Mouse (Mus musculus): ENCODE results near the gene Clba1. TPM values are rescaled to one million over a fixed set of nuclear protein-coding genes. Genes with fewer than 3 reads are reported as not detected.

Clba1 gene
- 0.10 TPM in 1 of 2 replicates, not detected in the other for polyA plus RNA-seq (2012)

DNA sequence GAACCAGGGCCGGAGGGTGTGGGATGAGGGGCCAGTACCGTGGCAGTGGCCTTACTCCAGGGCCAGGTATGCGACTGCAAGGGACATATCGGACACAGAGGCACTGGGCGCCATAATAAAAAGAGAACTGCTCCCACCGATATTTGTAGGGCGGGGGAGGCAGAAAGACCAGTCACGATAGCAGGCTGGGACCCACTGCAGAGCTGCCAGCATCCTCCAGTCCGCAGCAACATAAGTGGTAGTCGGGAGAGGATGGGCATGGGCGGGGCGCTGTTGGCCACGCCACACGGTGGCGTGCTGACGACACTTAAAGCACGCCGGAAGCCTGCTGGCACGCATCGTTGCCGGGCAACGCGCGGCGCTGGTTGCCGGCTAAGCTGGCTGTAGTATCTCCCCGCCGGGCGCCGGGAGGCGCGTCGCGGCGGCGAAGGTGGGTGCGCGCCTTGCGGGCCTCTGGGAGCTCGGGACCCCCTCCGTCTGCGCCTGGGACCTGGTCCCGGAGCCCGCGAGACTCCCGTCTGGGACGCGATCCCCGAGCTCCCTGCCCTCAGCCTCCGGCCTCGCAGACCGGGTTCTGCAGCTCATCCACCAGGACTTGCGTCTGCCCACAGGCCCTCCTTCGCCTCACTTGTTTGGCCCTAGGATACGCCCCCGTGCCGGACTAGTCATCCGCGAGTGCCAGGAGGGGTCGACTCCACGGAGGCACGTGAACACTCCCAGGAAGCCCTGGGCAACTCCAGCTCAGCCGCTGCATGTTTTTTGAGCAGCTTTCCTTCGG lies at the start of gene Clba1:
Gene Clba1 (plus strand): TSS at position 351 of the 778 bp plus-strand sequence.
- Histone ChIP-seq H3K4me1 (ENCODE audit: control insufficient read depth) (peaks cover 18% of the 10 kb centered on the region), H3K4me3 (replicated peaks) (peak within 1 kb of the TSS; percentile 63), H3K27me3 (ENCODE audit: control insufficient read depth) (peaks cover 71% of the 10 kb centered on the region), H3K36me3 (ENCODE audit: control insufficient read depth) (peaks cover 7% of the 10 kb centered on the region), H3K9me3 (ENCODE audit: control insufficient read depth, low read length) (no peaks in the 10 kb centered on the region)
- TF ChIP-seq TAL1 (IDR thresholded peaks at IDR 0.05; ENCODE audit: low read length) (no peak), GATA1 (IDR thresholded peaks at IDR 0.05; ENCODE audit: low read length) (no peak)

DNA sequence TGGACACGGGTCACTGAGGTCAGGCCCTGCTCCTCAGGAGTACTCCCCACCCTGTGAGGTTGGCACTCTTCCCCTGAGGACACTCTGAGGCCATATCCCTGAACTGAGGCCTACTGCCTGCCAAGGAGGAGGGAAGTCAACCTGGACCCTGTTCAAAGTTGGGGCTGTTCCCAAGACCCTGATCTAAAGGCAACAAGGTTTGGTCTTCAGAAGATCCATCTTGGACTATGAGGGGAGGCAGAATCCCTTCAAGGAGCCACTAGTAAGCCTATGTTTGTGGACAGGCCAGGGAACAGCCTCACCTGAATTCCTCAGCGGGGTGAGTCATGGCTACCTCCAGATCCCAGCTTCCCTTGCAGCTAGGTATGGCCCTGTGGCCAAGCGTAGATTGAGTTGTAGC lies 49.3 kb upstream of the Clba1 start:
- no peaks in the 10 kb centered on the region for H3K36me3 ChIP-seq (ENCODE audit: control insufficient read depth)
- no peaks in the 10 kb centered on the region for H3K4me1 ChIP-seq (ENCODE audit: control insufficient read depth)
- no peaks in the 10 kb centered on the region for H3K9me3 ChIP-seq (ENCODE audit: control insufficient read depth, low read length)
- no peak overlapping the region for H3K4me3 ChIP-seq (replicated peaks)
- TF ChIP-seq GATA1 (IDR thresholded peaks at IDR 0.05; ENCODE audit: low read length) (no peak), TAL1 (IDR thresholded peaks at IDR 0.05; ENCODE audit: low read length) (no peak)
- no peaks in the 10 kb centered on the region; the same call in 1 of the 2 replicates for H3K27me3 ChIP-seq (ENCODE audit: control insufficient read depth)

DNA sequence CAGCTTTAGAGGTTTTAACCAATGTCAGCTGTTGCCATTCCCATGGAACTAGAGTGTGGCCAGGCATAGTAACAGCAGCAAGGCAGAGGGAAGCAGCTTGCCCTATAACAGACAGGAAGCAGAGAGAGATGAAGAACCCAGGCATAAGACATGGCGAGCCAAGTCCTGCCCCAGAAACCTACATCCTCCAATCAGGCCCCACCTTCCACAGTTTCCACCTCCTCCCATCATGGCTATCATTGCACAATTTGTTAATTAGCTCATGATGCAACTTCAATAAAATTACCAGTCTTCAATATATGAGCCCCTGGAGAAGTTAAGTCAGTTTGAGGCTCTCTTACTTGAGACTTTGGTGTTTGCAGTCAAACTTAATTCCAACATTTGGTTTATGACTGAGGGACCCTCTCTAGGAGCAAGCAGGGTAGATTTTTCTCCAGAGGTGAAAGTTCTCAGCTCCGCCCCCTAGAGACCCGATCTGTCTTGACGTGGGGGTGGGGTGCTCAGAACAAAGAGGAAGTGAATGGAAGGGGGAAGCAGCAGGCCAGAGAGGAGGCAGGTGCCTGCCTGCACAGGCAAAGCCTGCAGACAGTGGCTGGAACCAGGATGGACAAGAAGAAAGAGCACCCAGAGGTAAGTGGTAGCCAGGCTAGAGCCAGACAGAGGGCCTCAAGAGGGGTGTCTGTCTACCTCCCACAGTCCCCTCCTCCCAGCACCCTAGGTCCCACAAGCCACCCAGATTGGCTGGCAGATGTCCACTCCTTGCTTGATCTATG lies 48.4 kb upstream of the Clba1 start, which contains the start of gene Pld4:
Gene Pld4 (plus strand): TSS at position 502 of the 773 bp plus-strand sequence.
- Histone ChIP-seq H3K27me3 (ENCODE audit: control insufficient read depth) (no peaks in the 10 kb centered on the region; the same call in 1 of the 2 replicates), H3K9me3 (ENCODE audit: control insufficient read depth, low read length) (no peaks in the 10 kb centered on the region), H3K4me1 (ENCODE audit: control insufficient read depth) (no peaks in the 10 kb centered on the region), H3K36me3 (ENCODE audit: control insufficient read depth) (no peaks in the 10 kb centered on the region), H3K4me3 (replicated peaks) (no peak within 1 kb of the TSS)
- TF ChIP-seq TAL1 (IDR thresholded peaks at IDR 0.05; ENCODE audit: low read length) (no peak), GATA1 (IDR thresholded peaks at IDR 0.05; ENCODE audit: low read length) (no peak)

DNA sequence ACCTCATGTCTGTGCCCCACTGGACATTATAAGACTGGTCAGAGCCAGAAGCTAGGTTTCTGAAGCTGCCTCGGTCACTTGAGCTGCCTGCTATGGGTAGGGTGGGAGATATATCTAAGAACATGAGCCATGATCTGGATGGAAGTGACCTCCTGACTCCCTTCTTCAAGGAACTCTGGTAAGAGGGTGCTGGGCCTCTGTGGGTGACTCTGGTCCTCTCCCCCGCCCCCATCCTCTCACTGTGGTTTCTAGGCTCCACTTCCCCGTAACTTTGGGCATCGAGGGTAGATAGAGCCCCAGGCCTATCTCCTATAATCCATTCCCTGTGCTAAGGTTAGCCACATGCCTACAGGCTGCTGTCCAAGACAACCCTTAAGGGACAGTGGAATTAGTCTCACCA lies 47.3 kb upstream of the Clba1 start:
- no peaks in the 10 kb centered on the region for H3K36me3 ChIP-seq (ENCODE audit: control insufficient read depth)
- H3K4me1 ChIP-seq (ENCODE audit: control insufficient read depth): no peaks in the 10 kb centered on the region
- no peak overlapping the region for H3K4me3 ChIP-seq (replicated peaks)
- no peaks in the 10 kb centered on the region for H3K9me3 ChIP-seq (ENCODE audit: control insufficient read depth, low read length)
- no peaks in the 10 kb centered on the region; the same call in 1 of the 2 replicates for H3K27me3 ChIP-seq (ENCODE audit: control insufficient read depth)
- TF ChIP-seq GATA1 (IDR thresholded peaks at IDR 0.05; ENCODE audit: low read length) (no peak), TAL1 (IDR thresholded peaks at IDR 0.05; ENCODE audit: low read length) (no peak)

DNA sequence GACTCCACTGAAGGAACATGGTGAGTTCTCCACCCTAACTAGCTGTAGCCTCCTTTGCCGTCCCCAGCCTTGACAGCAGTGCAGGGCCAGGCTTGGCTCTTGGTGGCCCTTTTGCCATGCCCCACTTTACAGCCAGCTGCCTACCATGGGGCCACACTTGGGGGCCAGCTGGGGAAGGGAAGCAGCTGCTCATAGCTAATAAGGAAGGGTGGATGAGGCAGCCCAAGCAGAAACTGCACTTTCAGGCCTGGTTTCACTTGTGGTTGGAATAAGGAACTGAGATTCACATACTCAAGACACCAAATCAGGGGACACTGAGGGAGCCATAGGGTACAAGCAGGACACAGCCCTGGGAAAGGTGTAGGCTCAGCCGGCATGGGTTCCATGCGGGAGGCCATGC lies 46.7 kb upstream of the Clba1 start:
- H3K9me3 ChIP-seq (ENCODE audit: control insufficient read depth, low read length): no peaks in the 10 kb centered on the region
- no peaks in the 10 kb centered on the region; the same call in 1 of the 2 replicates for H3K27me3 ChIP-seq (ENCODE audit: control insufficient read depth)
- no peaks in the 10 kb centered on the region for H3K4me1 ChIP-seq (ENCODE audit: control insufficient read depth)
- H3K36me3 ChIP-seq (ENCODE audit: control insufficient read depth): no peaks in the 10 kb centered on the region
- TF ChIP-seq TAL1 (IDR thresholded peaks at IDR 0.05; ENCODE audit: low read length) (no peak), GATA1 (IDR thresholded peaks at IDR 0.05; ENCODE audit: low read length) (no peak)
- H3K4me3 ChIP-seq (replicated peaks): no peak overlapping the region

DNA sequence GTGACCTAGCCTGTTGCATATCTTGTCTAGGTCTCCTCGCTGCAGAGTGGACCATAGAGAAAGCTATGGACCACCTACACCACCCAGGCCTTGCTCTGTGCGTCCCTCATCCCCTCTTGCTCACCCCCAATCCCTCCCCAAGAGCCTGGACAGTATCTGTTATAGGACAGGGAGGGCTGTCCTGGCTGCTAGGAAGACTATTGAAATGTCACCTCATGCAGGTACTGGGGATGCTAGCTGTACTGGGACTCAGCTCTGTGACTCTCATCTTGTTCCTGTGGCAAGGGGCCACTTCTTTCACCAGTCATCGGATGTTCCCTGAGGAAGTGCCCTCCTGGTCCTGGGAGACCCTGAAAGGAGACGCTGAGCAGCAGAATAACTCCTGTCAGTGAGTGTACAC lies 45.6 kb upstream of the Clba1 start:
- H3K27me3 ChIP-seq (ENCODE audit: control insufficient read depth): no peaks in the 10 kb centered on the region
- no peaks in the 10 kb centered on the region for H3K9me3 ChIP-seq (ENCODE audit: control insufficient read depth, low read length)
- H3K4me3 ChIP-seq (replicated peaks): no peak overlapping the region
- H3K36me3 ChIP-seq (ENCODE audit: control insufficient read depth): no peaks in the 10 kb centered on the region
- TF ChIP-seq TAL1 (IDR thresholded peaks at IDR 0.05; ENCODE audit: low read length): no peak
- TF ChIP-seq GATA1 (IDR thresholded peaks at IDR 0.05; ENCODE audit: low read length): no peak
- no peaks in the 10 kb centered on the region for H3K4me1 ChIP-seq (ENCODE audit: control insufficient read depth)

DNA sequence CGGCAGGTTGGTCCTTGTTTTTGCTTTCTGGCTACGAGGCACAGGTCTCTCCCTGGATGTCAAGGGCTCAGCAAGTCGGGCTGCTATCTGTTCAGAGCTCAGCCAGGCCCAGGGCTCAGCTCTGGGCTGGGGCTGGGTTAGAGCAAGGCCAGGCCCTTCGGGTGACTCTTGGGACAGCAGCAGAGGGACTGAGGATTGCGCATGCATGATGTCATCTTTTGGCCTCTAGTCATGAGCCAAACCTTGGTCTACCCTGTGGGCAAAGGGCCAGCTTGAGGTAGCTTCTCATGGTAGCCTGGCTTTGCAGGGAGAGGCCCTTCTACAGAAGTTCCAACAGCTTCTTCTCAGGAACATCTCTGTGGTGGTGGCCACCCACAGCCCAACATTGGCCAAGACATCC lies 44.6 kb upstream of the Clba1 start:
- H3K36me3 ChIP-seq (ENCODE audit: control insufficient read depth): no peaks in the 10 kb centered on the region
- no peaks in the 10 kb centered on the region for H3K4me1 ChIP-seq (ENCODE audit: control insufficient read depth)
- no peak overlapping the region for H3K4me3 ChIP-seq (replicated peaks)
- TF ChIP-seq TAL1 (IDR thresholded peaks at IDR 0.05; ENCODE audit: low read length) (no peak), GATA1 (IDR thresholded peaks at IDR 0.05; ENCODE audit: low read length) (no peak)
- H3K27me3 ChIP-seq (ENCODE audit: control insufficient read depth): no peaks in the 10 kb centered on the region
- H3K9me3 ChIP-seq (ENCODE audit: control insufficient read depth, low read length): no peaks in the 10 kb centered on the region

DNA sequence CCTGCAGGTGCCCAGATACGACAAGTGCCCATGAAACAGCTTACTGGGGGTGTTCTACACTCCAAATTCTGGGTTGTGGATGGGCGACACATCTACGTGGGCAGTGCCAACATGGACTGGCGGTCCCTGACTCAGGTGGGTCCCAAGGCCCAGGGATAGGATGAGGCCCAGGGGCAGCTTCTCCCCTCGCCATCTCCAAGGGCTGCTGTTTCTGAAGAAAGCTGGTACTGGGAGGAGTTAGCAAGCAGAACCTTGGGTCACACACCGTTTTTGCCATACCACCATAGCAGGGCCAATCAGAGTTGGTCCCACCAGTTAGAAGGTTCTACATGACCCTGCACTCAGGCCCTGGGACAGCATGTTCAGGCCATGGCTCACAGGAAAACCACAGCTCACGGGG lies 43.7 kb upstream of the Clba1 start:
- Histone ChIP-seq H3K36me3 (ENCODE audit: control insufficient read depth) (no peaks in the 10 kb centered on the region), H3K9me3 (ENCODE audit: control insufficient read depth, low read length) (no peaks in the 10 kb centered on the region), H3K27me3 (ENCODE audit: control insufficient read depth) (no peaks in the 10 kb centered on the region), H3K4me3 (replicated peaks) (no peak overlapping the region), H3K4me1 (ENCODE audit: control insufficient read depth) (no peaks in the 10 kb centered on the region)
- TF ChIP-seq GATA1 (IDR thresholded peaks at IDR 0.05; ENCODE audit: low read length) (no peak), TAL1 (IDR thresholded peaks at IDR 0.05; ENCODE audit: low read length) (no peak)

DNA sequence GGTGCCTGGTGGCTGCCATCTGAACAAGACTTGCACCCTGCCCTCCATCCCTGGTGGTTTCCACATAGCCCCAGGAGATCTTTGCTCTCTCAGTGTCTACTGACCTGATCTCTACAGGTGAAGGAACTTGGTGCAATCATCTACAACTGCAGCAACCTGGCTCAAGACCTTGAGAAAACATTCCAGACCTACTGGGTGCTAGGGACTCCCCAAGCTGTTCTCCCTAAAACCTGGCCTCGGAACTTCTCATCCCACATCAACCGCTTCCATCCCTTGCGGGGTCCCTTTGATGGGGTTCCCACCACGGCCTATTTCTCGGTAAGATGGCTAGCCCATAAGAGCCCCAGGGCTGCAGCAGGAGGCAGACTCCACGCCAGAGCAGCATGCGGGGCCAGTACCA lies 42.2 kb upstream of the Clba1 start:
- Histone ChIP-seq H3K4me1 (ENCODE audit: control insufficient read depth) (no peaks in the 10 kb centered on the region), H3K4me3 (replicated peaks) (no peak overlapping the region), H3K36me3 (ENCODE audit: control insufficient read depth) (no peaks in the 10 kb centered on the region), H3K9me3 (ENCODE audit: control insufficient read depth, low read length) (no peaks in the 10 kb centered on the region), H3K27me3 (ENCODE audit: control insufficient read depth) (no peaks in the 10 kb centered on the region)
- TF ChIP-seq GATA1 (IDR thresholded peaks at IDR 0.05; ENCODE audit: low read length) (no peak), TAL1 (IDR thresholded peaks at IDR 0.05; ENCODE audit: low read length) (no peak)
